Mouse (Mus musculus) embryonic facial prominence, embryonic 15.5 days (tissue): ENCODE results near the gene Palld. TPM values are rescaled to one million over a fixed set of nuclear protein-coding genes. Genes with fewer than 3 reads are reported as not detected.

Source experiments
- ATAC-seq: fragments of 200-750 bp; cut with Nextera tagmentation; 2 replicates; pipeline ENCODE4 v1.8.0; 2017; ENCODE audit warnings: low read depth, moderate TSS enrichment; ENCODE audit not compliant: insufficient number of reproducible peaks, low FRiP score, low TSS enrichment
- H3K27ac ChIP-seq: fragments of 300-500 bp; sonication (generic); replicated peaks from 2 replicates; pipeline ENCODE4 v1.5.1; 2015; ENCODE audit warnings: mild to moderate bottlenecking, inconsistent platforms
- H3K27me3 ChIP-seq: fragments of 300-500 bp; sonication (generic); 2 replicates; pipeline ENCODE4 v1.6.1; 2015; ENCODE audit warnings: inconsistent platforms
- H3K36me3 ChIP-seq: fragments of 300-500 bp; sonication (generic); 2 replicates; pipeline ENCODE4 v1.6.1; 2015; ENCODE audit warnings: mild to moderate bottlenecking, inconsistent platforms
- H3K4me1 ChIP-seq: fragments of 300-500 bp; sonication (generic); 2 replicates; pipeline ENCODE4 v1.6.1; 2015; ENCODE audit warnings: inconsistent platforms
- H3K4me2 ChIP-seq: fragments of 300-500 bp; sonication (generic); replicated peaks from 2 replicates; pipeline ENCODE4 v1.6.1; 2015; ENCODE audit warnings: mild to moderate bottlenecking, inconsistent platforms
- H3K4me3 ChIP-seq: fragments of 300-500 bp; sonication (generic); replicated peaks from 2 replicates; pipeline ENCODE4 v1.5.1; 2015; ENCODE audit warnings: mild to moderate bottlenecking, inconsistent platforms
- H3K9ac ChIP-seq: fragments of 300-500 bp; sonication (generic); 2 replicates; pipeline ENCODE4 v1.6.1; 2015; ENCODE audit warnings: inconsistent platforms
- H3K9me3 ChIP-seq: fragments of 300-500 bp; sonication (generic); replicated peaks from 2 replicates; pipeline ENCODE4 v1.6.1; 2016; ENCODE audit warnings: inconsistent platforms
- WGBS: fragments of 180-500 bp; shearing (Covaris S2); methylation state at CpG from one replicate; pipeline ENCODE4 v1.1.7; 2015; 5-methylcytosine and 5-hydroxymethylcytosine counted together
- polyA plus RNA-seq: library from polyadenylated mRNA; unstranded; fragments of >200 nt; fragmentation: Nextera tagmentation; extraction: Ambion mirVana; gene quantifications from 2 replicates; pipeline ENCODE4 v1.2.1, GENCODE M21; 2015

Gene Palld
- polyA plus RNA-seq, 1 experiment from 2014 or later = 141 TPM

DNA sequence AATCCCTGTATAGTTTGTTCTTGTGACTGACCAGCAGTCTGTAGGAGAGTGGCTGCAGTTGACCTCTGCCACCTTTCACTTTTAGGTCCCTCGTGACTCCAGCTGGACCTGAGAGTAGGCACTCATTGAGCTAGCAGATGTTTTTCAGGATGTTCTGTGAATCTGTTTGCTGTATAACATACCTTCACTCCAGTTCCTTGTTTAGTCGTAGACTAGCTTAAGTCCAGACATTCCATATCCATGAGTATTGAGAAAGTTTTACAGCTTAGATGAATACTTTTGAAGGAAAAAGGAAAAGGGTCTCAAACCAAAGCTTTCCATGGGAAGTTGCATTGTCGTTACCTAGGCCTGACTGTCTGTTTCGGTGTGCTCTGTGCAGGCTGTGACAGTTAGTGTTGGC lies 405.4 kb downstream of the Palld start:
- H3K36me3 ChIP-seq = peaks cover 20% of the 10 kb centered on the region; the same call in 1 of the 2 replicates
- no peaks in the 10 kb centered on the region for H3K4me1 ChIP-seq
- no peak for ATAC-seq
- H3K4me2 ChIP-seq = no peak overlapping the region
- no peaks in the 10 kb centered on the region for H3K9me3 ChIP-seq
- no peak overlapping the region for H3K9ac ChIP-seq
- H3K27me3 ChIP-seq = no peaks in the 10 kb centered on the region
- no peak overlapping the region for H3K27ac ChIP-seq
- 79% methylated on average over 4 of the region's 4 CpGs for WGBS
- H3K4me3 ChIP-seq = no peak overlapping the region

DNA sequence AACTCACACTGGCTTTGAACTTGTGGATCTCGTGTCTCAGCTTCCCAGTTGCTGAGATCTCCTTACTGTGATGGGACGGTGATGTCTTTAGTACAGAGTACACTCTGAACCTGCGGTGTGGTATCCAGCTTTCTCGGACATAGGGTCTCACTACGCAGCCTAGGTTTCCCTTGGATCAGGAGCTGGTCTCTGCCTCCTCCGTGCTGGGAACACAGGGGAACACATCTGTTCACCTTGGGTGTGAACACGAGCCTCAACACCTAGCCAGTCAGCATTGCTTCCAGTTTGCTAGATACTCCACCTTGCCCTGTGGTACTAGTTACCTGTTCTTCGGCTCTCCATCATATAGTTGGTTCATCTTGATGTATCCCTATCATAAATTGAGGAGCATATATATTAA lies 413.9 kb downstream of the Palld start:
- H3K9me3 ChIP-seq = no peaks in the 10 kb centered on the region
- H3K4me3 ChIP-seq = peak overlapping the region; percentile 64
- H3K27ac ChIP-seq = no peak overlapping the region
- peaks cover 10% of the 10 kb centered on the region; the same call in 1 of the 2 replicates for H3K36me3 ChIP-seq
- no peak overlapping the region for H3K9ac ChIP-seq
- H3K4me2 ChIP-seq = peak overlapping the region; percentile 57
- 94% methylated on average over 8 of the region's 8 CpGs for WGBS
- ATAC-seq = no peak
- H3K27me3 ChIP-seq = no peaks in the 10 kb centered on the region
- H3K4me1 ChIP-seq = peaks cover 4% of the 10 kb centered on the region

DNA sequence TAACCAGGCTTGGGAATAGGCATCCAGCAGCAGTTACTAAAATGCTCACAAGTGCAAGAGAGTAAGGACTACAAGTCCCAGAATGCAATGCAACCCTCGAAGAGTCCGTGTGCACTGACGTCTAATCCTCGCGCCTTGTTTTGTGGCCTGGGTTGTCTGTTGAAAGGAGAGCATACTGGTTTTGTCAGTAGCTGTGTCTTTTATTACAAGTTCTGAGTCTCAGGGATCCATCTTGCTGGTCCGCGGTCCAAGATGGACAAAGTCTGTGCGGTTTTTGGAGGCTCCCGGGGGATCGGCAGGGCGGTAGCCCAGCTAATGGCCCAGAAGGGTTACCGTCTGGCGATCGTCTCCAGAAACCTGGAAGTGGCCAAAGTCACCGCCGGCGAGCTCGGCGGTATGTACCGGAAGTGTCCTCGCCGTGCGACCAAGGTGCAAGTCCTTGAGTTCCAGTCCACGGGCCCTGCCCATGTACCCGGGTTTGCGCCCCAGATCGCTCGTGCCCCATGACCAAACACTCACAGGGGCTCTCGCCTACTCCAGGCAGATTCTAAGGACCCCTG lies 414.8 kb downstream of the Palld start, which contains the start of gene Cbr4:
Cbr4 (plus strand) TSS at position 138 of the 560 bp plus-strand sequence.
- Histone ChIP-seq H3K36me3 (0 out of 2 replicates have a peak, but pooled peaks cover 4% of the 10 kb centered on the region), H3K9ac (peak within 1 kb of the TSS; percentile 70), H3K9me3 (no peaks in the 10 kb centered on the region), H3K4me1 (peaks cover 4% of the 10 kb centered on the region), H3K27ac (peak within 1 kb of the TSS; percentile 95), H3K4me3 (peak within 1 kb of the TSS; percentile 64), H3K27me3 (no peaks in the 10 kb centered on the region), H3K4me2 (peak within 1 kb of the TSS; percentile 57)
- peak; percentile 92 for ATAC-seq
- WGBS = under 1% methylated on average over 29 of the region's 29 CpGs

DNA sequence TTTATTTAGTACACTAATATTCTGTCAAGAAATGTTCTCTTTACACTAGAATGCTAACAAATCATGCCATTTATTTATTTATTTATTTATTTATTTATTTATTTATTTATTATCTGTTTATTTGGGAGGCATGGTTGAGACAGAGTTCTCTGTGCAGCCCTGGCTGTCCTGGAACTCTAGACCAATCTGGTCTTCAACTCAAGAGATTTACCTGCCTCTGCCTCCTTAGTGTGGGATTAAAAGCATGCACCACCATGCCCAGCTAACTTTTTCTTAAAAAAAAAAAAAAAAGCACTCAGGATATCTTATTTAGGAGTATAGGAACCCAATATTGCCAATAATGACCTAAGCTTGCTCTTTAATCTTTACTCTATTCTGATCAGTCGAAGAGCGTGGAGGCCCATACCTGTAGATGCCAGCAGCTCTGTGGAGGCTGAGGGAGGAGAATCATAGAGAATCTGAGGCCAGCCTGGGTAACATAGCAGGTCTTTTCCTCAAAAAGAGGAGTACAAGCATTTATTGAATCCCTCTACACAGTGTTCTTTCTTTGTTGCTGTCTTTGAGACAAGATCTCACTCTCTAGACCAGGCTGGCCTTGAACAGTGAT lies 415.5 kb downstream of the Palld start:
- Histone ChIP-seq H3K36me3 (0 out of 2 replicates have a peak, but pooled peaks cover 2% of the 10 kb centered on the region), H3K4me2 (no peak overlapping the region), H3K27ac (no peak overlapping the region), H3K9ac (no peak overlapping the region), H3K27me3 (no peaks in the 10 kb centered on the region), H3K4me1 (peaks cover 4% of the 10 kb centered on the region), H3K9me3 (no peaks in the 10 kb centered on the region), H3K4me3 (no peak overlapping the region)
- WGBS = 93% methylated on average over 2 of the region's 2 CpGs
- ATAC-seq = no peak

DNA sequence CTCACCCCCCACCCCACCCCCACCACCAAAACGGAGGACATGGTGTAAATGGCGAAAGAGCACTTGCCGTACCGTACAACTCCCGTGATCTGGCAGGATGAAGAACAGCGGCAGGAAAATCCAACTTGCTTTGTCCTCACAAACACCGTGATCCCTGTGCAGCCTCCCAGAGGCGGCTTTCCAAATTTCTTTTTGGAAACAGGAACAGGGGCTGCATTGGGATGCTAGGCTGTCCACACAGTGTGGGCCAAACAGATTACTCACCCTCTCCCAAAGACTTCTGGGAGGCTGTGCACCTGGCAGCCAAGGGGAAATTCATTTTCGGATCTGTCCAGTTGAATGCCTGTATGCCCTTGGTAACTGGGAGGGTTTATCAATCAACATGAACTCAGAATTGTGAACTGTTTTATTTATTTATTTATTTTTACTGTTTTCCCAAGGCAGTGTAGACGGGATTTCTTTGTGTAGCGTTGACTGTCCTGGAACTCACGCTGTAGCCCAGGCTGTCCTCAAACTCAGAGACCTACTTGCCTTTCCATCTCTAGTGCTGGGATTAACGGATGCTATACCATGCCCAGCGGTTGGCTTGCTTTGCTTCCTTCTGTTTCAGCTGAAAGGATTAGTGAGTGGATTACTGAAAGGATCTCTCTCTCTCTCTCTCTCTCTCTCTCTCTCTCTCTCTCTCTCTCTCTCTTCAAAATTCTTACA lies 422.1 kb downstream of the Palld start:
- Histone ChIP-seq H3K9ac (no peak overlapping the region), H3K9me3 (no peaks in the 10 kb centered on the region), H3K4me1 (no peaks in the 10 kb centered on the region), H3K4me2 (no peak overlapping the region), H3K27ac (no peak overlapping the region), H3K27me3 (no peaks in the 10 kb centered on the region), H3K4me3 (no peak overlapping the region), H3K36me3 (no peaks in the 10 kb centered on the region)
- no peak for ATAC-seq
- WGBS = 84% methylated on average over 14 of the region's 14 CpGs

DNA sequence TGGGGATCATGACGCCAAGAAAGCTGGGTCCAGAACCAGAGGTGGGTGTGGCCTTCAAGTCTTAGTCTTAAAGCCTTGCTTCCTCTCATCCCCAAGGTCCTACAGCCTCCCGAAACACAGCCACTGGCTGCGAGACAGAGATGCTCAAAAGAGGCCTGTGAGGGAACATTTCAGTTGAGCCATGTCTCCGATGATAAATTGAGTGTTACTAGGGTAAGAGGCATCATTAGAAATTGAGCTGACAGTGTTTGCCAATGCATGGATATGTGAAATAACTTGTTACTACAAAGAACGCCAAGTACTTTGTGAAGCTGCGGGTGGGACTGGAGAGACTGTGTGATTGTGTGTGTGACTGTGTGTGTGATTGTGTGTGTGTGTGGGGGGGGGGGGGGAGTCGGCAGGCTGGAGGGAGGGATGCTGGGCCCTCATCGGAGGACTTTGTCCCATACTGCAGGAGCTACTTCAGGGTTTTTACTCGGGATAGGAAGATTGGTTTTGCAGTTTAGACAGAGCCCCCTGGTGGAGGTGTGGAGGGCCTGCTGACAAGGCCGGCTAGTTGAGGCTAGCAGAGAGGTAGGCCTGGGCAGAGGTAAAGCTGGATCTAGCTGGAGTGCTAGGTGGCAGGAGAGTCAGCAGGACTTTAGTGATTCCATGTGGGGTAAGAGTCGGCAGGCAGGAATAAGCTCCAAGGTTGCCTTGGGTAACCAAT lies 422.8 kb downstream of the Palld start:
- Histone ChIP-seq H3K9me3 (no peaks in the 10 kb centered on the region), H3K27me3 (no peaks in the 10 kb centered on the region), H3K4me1 (no peaks in the 10 kb centered on the region), H3K9ac (no peak overlapping the region), H3K36me3 (no peaks in the 10 kb centered on the region), H3K27ac (no peak overlapping the region), H3K4me3 (no peak overlapping the region), H3K4me2 (no peak overlapping the region)
- ATAC-seq = no peak
- WGBS = 52% methylated on average over 10 of the region's 11 CpGs

DNA sequence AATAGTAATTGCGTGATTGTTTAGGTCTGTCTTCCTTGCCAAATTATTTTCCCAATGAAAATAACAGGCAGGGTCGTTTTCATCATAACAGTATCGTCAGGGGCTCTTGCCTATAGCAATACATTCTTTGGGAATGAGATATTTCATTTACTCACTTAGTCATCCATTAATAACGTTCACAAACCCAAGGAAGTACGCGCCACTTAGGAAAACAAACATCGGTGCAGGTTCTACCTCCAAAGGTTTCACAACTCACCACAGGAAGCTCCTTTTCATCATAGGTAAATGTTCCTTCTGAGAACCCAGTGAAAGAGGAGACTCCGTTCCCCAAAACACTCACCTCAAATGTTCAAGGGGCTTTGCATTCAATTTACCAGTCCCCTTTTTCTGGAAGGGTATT lies 423.7 kb downstream of the Palld start:
- WGBS = 67% methylated on average over 8 of the region's 8 CpGs
- Histone ChIP-seq H3K36me3 (no peaks in the 10 kb centered on the region), H3K9me3 (no peaks in the 10 kb centered on the region), H3K9ac (no peak overlapping the region), H3K4me1 (no peaks in the 10 kb centered on the region), H3K27me3 (no peaks in the 10 kb centered on the region), H3K27ac (no peak overlapping the region), H3K4me2 (no peak overlapping the region), H3K4me3 (no peak overlapping the region)
- no peak for ATAC-seq

DNA sequence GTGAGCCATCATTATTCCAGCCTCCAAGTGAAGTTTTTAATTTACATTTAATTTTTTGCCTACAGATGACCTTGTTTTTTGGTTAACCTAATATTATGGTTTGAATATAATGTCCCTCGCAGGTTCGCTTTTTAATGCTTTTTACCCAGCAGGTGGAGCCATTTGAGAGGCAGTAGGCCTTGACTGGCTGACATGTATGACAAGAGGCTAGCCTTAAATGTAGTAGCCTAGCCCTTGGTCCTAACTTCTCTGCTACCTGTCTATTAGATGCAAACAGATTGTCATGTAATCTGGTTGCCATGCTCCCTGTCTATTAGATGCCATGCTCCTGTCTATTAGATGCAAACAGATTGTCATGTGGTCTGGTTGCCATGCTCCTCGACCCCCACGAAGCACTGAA lies 424.3 kb downstream of the Palld start:
- H3K4me1 ChIP-seq = no peaks in the 10 kb centered on the region
- H3K36me3 ChIP-seq = no peaks in the 10 kb centered on the region
- WGBS = 89% methylated on average over 4 of the region's 4 CpGs
- H3K27me3 ChIP-seq = no peaks in the 10 kb centered on the region
- H3K4me3 ChIP-seq = no peak overlapping the region
- H3K27ac ChIP-seq = no peak overlapping the region
- no peaks in the 10 kb centered on the region for H3K9me3 ChIP-seq
- no peak overlapping the region for H3K9ac ChIP-seq
- H3K4me2 ChIP-seq = no peak overlapping the region
- no peak for ATAC-seq

DNA sequence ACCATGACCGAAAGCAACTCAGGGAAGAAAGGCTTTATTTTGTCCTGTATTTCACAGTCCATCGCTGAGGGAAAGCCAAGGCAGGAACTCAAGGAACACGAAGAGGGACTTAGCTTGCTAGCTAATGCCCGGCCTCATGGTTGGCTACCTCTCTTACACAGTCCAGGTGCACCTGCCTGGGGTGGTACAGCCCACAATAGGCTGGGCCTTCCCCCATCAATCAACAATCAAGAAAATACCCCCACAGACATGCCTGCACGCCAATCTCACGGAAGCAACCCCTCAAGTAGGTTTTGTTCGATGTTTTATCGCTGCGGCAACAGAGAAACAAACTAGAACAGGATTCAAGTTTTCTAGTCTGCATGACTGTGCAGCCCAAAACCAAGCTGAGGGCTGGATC lies 426.3 kb downstream of the Palld start:
- 83% methylated on average over 9 of the region's 9 CpGs for WGBS
- no peaks in the 10 kb centered on the region for H3K36me3 ChIP-seq
- no peaks in the 10 kb centered on the region for H3K27me3 ChIP-seq
- H3K4me1 ChIP-seq = no peaks in the 10 kb centered on the region
- no peaks in the 10 kb centered on the region for H3K9me3 ChIP-seq
- no peak for ATAC-seq
- no peak overlapping the region for H3K9ac ChIP-seq
- H3K27ac ChIP-seq = no peak overlapping the region
- no peak overlapping the region for H3K4me2 ChIP-seq
- H3K4me3 ChIP-seq = no peak overlapping the region

DNA sequence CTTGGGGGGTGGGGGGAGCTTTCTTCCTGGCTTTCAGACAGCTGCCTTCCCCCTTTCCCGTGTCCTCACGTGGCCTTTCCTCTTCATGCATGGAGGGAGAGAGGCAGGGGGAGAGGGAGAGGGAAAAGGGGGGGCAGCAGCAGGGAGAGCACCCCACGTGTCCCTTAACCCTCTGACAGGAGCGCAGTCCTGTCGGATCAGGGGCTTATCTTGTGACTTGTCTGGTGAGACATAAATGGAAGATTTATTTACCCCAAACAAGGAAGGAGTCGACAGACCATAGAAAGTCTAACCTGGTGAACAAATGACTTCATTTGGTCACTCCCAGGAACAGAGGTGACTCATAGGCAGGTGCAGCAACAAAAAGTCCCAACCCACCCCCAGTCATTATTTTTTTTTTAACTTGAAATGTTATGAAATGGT lies 427.2 kb downstream of the Palld start:
- no peak for ATAC-seq
- Histone ChIP-seq H3K9ac (no peak overlapping the region), H3K27me3 (no peaks in the 10 kb centered on the region), H3K27ac (no peak overlapping the region), H3K9me3 (no peaks in the 10 kb centered on the region), H3K4me2 (no peak overlapping the region), H3K36me3 (no peaks in the 10 kb centered on the region), H3K4me1 (no peaks in the 10 kb centered on the region), H3K4me3 (no peak overlapping the region)
- 56% methylated on average over 6 of the region's 6 CpGs for WGBS

DNA sequence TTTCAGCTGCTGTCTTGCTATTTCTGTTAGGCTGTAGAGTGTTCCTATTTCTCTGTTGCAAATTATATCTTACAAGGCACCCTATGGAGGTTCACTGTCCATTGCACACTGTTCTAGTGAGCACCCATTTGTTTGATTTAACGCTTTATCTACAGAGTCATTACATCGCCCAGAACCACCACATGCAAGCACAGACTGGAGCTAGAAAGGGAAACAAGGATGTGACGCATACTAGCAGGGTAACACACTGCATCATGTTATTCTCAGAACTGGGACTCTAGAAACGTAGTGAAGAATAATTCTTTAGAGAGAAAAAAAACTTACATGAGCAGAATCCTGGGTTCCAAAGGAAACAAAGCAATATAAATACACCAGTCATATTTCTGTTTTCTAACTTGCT lies 432.3 kb downstream of the Palld start:
- ATAC-seq = no peak
- Histone ChIP-seq H3K27ac (no peak overlapping the region), H3K4me2 (no peak overlapping the region), H3K4me3 (no peak overlapping the region), H3K36me3 (no peaks in the 10 kb centered on the region), H3K4me1 (no peaks in the 10 kb centered on the region), H3K9me3 (no peaks in the 10 kb centered on the region), H3K9ac (no peak overlapping the region), H3K27me3 (no peaks in the 10 kb centered on the region)
- 80% methylated on average over 4 of the region's 4 CpGs for WGBS
